In genomic region chr3:146136422-146136821, GRCm38 (mm10) we compare ENCODE assay signal across 11 mouse cellular contexts. TPM values are rescaled to one million over a fixed set of nuclear protein-coding genes. Genes with fewer than 3 reads are reported as not detected.
DNase-seq lines count a peak whose midpoint lies in the region; ATAC-seq and TF ChIP-seq lines count a peak whose summit lies in the region.
"Had no signal": no experiment of that assay in that cellular context is flagged by ENCODE, and none has a peak within 500 bp of the region (broad histone marks: within the 10 kb centered on the region; RNA-seq: fewer than 3 reads in every experiment).

No protein-coding gene starts in this region.

- CTCF ChIA-PET in Patski (lab: Charles Lee) = interaction anchor here (0.7 to 1.7 kb wide), 5 partner anchors 9 to 192 kb away, joined by 3 to 5 read pairs (median 4); no protein-coding TSS in a partner anchor

- H3K4me3 ChIP-seq in heart, adult 2 months = no peak overlapping the region
- no peak overlapping the region for H3K4me3 ChIP-seq in heart, embryonic 10.5 days
- no peak overlapping the region for H3K4me3 ChIP-seq in lung, embryonic 14.5 days (ENCODE audit: low read depth, low read length)
- H3K4me3 ChIP-seq: hindbrain, embryonic 12.5 days had no signal

- 30% methylated on average over 10 of the region's 10 CpGs for WGBS in heart, adult 2 months
- WGBS in heart, embryonic 10.5 days = 18% methylated on average over 10 of the region's 10 CpGs
- WGBS in lung, embryonic 14.5 days = 23% methylated on average over 10 of the region's 10 CpGs

- H3K4me1 ChIP-seq in heart, adult 2 months (ENCODE audit: control insufficient read depth, insufficient read depth, low read length) = no peaks in the 10 kb centered on the region
- H3K4me1 ChIP-seq in heart, embryonic 10.5 days = no peaks in the 10 kb centered on the region
- no peaks in the 10 kb centered on the region for H3K4me1 ChIP-seq in lung, embryonic 14.5 days (ENCODE audit: insufficient read depth)
- H3K4me1 ChIP-seq: hindbrain, embryonic 12.5 days had no signal

- no peak overlapping the region for H3K27ac ChIP-seq in heart, adult 2 months
- H3K27ac ChIP-seq in heart, embryonic 10.5 days = no peak overlapping the region
- no peak overlapping the region for H3K27ac ChIP-seq in lung, embryonic 14.5 days (ENCODE audit: low read depth)
- H3K27ac ChIP-seq: hindbrain, embryonic 12.5 days had no signal

- no peak overlapping the region for H3K9ac ChIP-seq in heart, adult 2 months (ENCODE audit: low read depth, low read length)
- H3K9ac ChIP-seq in lung, embryonic 14.5 days = no peak overlapping the region
- H3K9ac ChIP-seq: hindbrain, embryonic 12.5 days had no signal

- no peak for DNase-seq in heart, adult 2 months
- DNase-seq in heart, embryonic 10.5 days (ENCODE audit: low spot score) = no peak
- DNase-seq in lung, embryonic 14.5 days = peak; percentile 30
- DNase-seq in lung, postnatal 36 days = no peak
- no peak for DNase-seq in Patski (ENCODE audit: low read depth, low spot score)
- peak; percentile 17 to 59 for DNase-seq in kidney, postnatal 36 days
- no peak for DNase-seq in yolk sac, embryonic 10.5 days (ENCODE audit: low spot score)
- no peak for DNase-seq in spleen, postnatal 36 days (ENCODE audit: low spot score in 2 of 2)

- no peaks in the 10 kb centered on the region for H3K36me3 ChIP-seq in heart, adult 2 months (ENCODE audit: control insufficient read depth, insufficient read depth, low read length)
- no peaks in the 10 kb centered on the region for H3K36me3 ChIP-seq in heart, embryonic 10.5 days
- no peaks in the 10 kb centered on the region for H3K36me3 ChIP-seq in lung, embryonic 14.5 days (ENCODE audit: insufficient read depth)
- H3K36me3 ChIP-seq: G1E; hindbrain, embryonic 12.5 days had no signal

- no peaks in the 10 kb centered on the region for H3K27me3 ChIP-seq in heart, adult 2 months (ENCODE audit: control insufficient read depth, insufficient read depth, low read length)
- no peaks in the 10 kb centered on the region for H3K27me3 ChIP-seq in heart, embryonic 10.5 days (ENCODE audit: insufficient read depth, poor library complexity, severe bottlenecking)
- no peaks in the 10 kb centered on the region for H3K27me3 ChIP-seq in lung, embryonic 14.5 days (ENCODE audit: insufficient read depth, low read length)
- H3K27me3 ChIP-seq in Patski = no peaks in the 10 kb centered on the region
- H3K27me3 ChIP-seq: hindbrain, embryonic 12.5 days had no signal

- H3K9me3 ChIP-seq in heart, embryonic 10.5 days = no peaks in the 10 kb centered on the region
- no peaks in the 10 kb centered on the region for H3K9me3 ChIP-seq in lung, embryonic 14.5 days (ENCODE audit: low read depth, low read length)
- H3K9me3 ChIP-seq: G1E; hindbrain, embryonic 12.5 days had no signal

- ATAC-seq in lung, embryonic 14.5 days (ENCODE audit: insufficient read depth) = no peak
- no peak for ATAC-seq in Patski

- TF ChIP-seq EP300 in heart, adult 2 months (IDR thresholded peaks at IDR 0.05; ENCODE audit: insufficient read depth, low read depth, low read length) = no peak

- H3K4me2 ChIP-seq in lung, embryonic 14.5 days = no peak overlapping the region
- H3K4me2 ChIP-seq: hindbrain, embryonic 12.5 days had no signal

- in situ Hi-C loops in Patski (cut with MboI; ENCODE audit: low pct_unique_long_range_greater_than_20kb) = no loop called here

- no peaks in the 10 kb centered on the region for H3K79me2 ChIP-seq in heart, adult 2 months (replicated peaks; ENCODE audit: control insufficient read depth, insufficient read depth, low read length)

- no peak for TF ChIP-seq POLR2A in heart, adult 2 months (IDR thresholded peaks at IDR 0.05; ENCODE audit: insufficient read depth, low read depth, low read length)

- TF ChIP-seq CTCF in heart, adult 2 months (IDR thresholded peaks at IDR 0.05) = peak; percentile 41
- peak; percentile 64 for TF ChIP-seq CTCF in lung, embryonic 14.5 days (IDR thresholded peaks at IDR 0.05; ENCODE audit: low read depth)
- TF ChIP-seq CTCF in Patski (IDR thresholded peaks at IDR 0.05) = peak; percentile 52

- POLR2A ChIA-PET in Patski (lab: Charles Lee) = no interaction called here

- intact Hi-C loops in heart, adult 2 months (cut with DNase I) = no loop called here

RNA-seq across cellular contexts. Expression of gene Mcoln2, which starts 13.2 kb away (rescaled TPM):
- total RNA-seq in heart, adult 2 months (2021) = under 1 TPM in 1 of 2 experiments, not detected in 1; 0.18 TPM
- polyA plus RNA-seq in heart, adult 2 months (2012; rRNA removed) = 0.41 TPM in 1 of 2 replicates, not detected in the other
- polyA plus RNA-seq in heart, embryonic 10.5 days (2016; fragmentation: Nextera tagmentation; extraction: Ambion mirVana) = 0.18 and 0.44 TPM in 2 replicates
- polyA plus RNA-seq in lung, embryonic 14.5 days (2014; fragmentation: Nextera tagmentation; extraction: Ambion mirVana) = 0.32 and 0.33 TPM in 2 replicates
- 0.03 TPM for polyA plus RNA-seq in Patski (2021)
- polyA plus RNA-seq: G1E had no signal

RNA-seq across cellular contexts. Expression of gene Mcoln3, which starts 19.2 kb away (rescaled TPM):
- total RNA-seq in heart, adult 2 months (2021) = not detected
- polyA plus RNA-seq in heart, adult 2 months (2012; rRNA removed) = not detected in 2 replicates
- 1.5 and 3.6 TPM in 2 replicates for polyA plus RNA-seq in heart, embryonic 10.5 days (2016; fragmentation: Nextera tagmentation; extraction: Ambion mirVana)
- polyA plus RNA-seq in lung, embryonic 14.5 days (2014; fragmentation: Nextera tagmentation; extraction: Ambion mirVana) = 0.61 and 1.0 TPM in 2 replicates
- polyA plus RNA-seq in Patski (2021) = 0.04 TPM
- total RNA-seq: G1E; left cerebral cortex, postnatal 10 days had no signal
- polyA plus RNA-seq: G1E had no signal

RNA-seq across cellular contexts. Expression of gene Wdr63, which starts 28.5 kb away (rescaled TPM):
- not detected for total RNA-seq in heart, adult 2 months (2021)
- 0.53 TPM in 1 of 2 replicates, not detected in the other for polyA plus RNA-seq in heart, adult 2 months (2012; rRNA removed)
- polyA plus RNA-seq in heart, embryonic 10.5 days (2016; fragmentation: Nextera tagmentation; extraction: Ambion mirVana) = 0.38 and 0.48 TPM in 2 replicates
- 0.12 TPM in 1 of 2 replicates, not detected in the other for polyA plus RNA-seq in lung, embryonic 14.5 days (2014; fragmentation: Nextera tagmentation; extraction: Ambion mirVana)
- polyA plus RNA-seq in Patski (2021) = 0.17 TPM
- total RNA-seq: G1E had no signal
- polyA plus RNA-seq: G1E had no signal

Comparison
In these comparisons a context has a peak if more than half of its experiments do, and no peak if none do; other contexts are left out.
1. DNase-seq: peak in lung, embryonic 14.5 days (single experiment) and kidney, postnatal 36 days (2 of 2); none in heart, adult 2 months (0 of 2), heart, embryonic 10.5 days (single experiment), lung, postnatal 36 days (single experiment), Patski (single experiment), yolk sac, embryonic 10.5 days (single experiment) and spleen, postnatal 36 days (0 of 2).
2. Peak in every context shown above with its lines, with median percentiles within 50 percentile points of each other: CTCF ChIP-seq.